Mouse (Mus musculus): ENCODE measurements around the gene Ctc1. TPM values are rescaled to one million over a fixed set of nuclear protein-coding genes. Genes with fewer than 3 reads are reported as not detected.
"Not testable (repeated sequence)": the region's sequence is repeated elsewhere in the genome, so short reads cannot be mapped to it uniquely, and the experiment has no call there.

Ctc1 gene
- total RNA-seq (2021) (10 to 100 TPM; 21.8 to 26.6 TPM), polyA plus RNA-seq (2012; rRNA removed) (37.8 and 39.7 TPM in 2 replicates)
- long read RNA-seq, full-length matches to known transcripts, result 5 of 12 reads
- long read RNA-seq, partial matches to known transcripts, result 6 of 12 reads
- long read RNA-seq, other reads (novel, unspliced or antisense), result 1 of 12 reads

DNA sequence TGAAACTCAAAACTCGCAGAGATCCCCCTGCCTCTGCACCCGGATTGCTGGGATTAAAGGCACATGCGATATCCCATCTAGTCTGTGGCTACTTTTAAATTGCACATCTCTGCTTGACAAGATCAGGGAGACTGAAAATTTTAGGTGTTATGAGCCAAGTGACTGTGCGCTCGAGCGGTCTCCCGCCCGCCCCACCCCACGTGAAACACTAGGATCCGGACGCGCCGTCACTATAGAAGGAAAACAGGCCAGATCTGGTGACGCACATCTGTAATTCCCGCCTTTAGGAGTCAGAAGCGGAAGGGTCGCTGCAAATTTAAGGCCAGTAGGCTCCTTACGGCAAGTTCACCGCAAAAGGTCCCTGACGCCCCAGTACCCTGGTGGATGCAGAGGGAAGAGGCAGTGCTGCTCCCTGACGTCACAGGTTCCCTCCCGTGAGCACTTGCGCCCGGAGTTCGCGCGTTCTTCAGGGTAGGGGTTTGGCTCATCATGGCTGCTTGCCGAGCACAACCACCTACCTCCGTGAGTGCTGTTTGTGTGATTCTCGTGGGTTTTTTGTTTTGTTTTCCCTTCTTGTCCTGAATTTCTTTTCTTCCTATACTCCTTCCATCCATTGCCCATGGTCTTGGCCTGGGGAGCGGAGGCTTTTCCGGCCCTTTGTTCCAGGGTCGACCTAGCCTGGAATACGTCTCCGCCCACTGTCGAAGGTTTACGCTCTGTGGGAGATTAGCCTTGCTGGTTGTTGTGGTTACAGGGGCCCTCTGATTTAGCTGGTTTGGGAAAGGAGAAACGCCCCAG, at the start of gene Ctc1:
Gene Ctc1 (plus strand): TSS at position 268 of the 798 bp plus-strand sequence.
- peak; percentile 93 for DNase-seq

DNA sequence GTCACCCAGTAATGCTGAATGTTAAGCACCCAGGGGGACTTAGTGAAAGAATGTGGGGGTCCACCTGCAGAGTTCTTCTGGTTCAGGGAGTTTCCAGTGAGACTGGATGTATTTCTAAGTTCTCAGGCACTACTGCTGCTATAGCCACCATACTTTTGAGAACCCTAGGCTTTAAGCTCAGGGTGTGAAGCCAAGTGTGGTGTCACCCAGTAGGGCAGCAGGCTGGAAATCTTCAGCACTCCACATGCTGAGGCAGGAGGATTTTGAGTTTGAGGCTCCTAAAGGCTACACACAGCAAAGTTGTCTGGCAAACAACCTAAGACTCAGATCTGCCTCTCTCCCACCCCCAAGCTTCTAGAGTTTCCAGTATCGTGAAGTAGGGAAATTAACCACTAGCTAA, 49.2 kb upstream of the Ctc1 start:
- DNase-seq, result no peak

- peak; percentile 95 for DNase-seq
Measured at GRCm38 (mm10) chr11:68967337-68968282, 48.1 kb upstream of the Ctc1 start, which contains the start of gene Slc25a35. Gene Slc25a35, plus strand, starts transcription at chr11:68968131.

DNA sequence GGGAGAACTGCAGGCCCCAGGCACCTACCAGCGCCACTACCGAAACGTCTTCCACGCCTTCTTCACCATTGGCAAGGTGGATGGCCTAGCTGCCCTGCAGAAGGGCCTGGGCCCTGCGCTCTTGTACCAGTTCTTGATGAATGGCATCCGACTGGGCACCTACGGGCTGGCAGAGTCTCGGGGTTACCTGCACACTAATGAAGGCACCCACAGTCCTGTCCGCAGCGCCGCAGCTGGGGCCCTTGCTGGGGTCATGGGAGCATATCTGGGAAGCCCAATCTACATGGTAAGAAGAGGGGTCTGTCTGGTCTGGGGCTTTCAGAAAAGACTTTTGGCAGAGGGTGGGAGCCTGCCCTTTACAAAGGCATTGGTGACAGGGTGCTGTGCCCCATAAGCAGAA, 47.0 kb upstream of the Ctc1 start:
- DNase-seq, result no peak

DNA sequence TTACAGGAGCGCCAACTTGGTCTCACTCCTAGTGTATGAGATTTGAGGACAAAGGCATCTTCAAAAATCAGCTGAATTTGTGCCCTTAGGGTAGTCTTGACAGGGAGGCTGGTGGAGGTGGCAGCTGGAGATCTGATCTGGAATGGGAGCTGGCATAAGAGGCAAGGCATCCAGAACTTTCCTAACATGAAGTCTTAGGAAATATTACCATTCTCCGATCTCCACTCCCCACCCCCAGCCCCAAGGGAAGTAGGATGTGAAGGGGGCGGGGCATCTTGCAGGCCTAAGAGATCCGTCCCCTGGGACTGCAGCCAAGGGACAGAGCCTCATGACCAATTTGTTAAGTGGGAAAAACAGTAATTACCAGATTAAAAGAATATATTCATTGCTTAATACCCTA, 45.5 kb upstream of the Ctc1 start:
- peak; percentile 59 for DNase-seq

GRCm38 (mm10) chr11:68973250-68974058, 42.3 kb upstream of the Ctc1 start:
- peak; percentile 95 for DNase-seq

DNA sequence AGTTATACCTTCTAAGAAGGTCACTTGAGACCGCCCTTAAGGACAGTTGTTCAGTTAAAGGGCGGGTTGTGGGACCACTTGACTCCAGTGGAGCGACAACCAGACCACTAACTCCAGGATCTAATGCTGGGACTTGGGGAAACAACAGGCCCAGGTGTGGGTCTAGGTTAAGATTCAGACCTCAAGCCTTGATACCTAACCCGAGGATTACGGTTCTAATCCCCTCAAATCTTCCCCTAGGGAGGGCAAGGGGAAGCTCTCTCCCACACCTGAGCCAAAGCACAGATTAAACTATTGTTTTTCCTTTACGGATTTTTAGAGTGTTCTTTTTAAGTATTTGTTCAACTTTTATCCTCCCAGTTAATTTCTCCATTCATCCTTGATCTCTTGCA, 41.7 kb upstream of the Ctc1 start:
- no peak for DNase-seq

- no peak for DNase-seq
Measured at GRCm38 (mm10) chr11:68975085-68975484, 40.6 kb upstream of the Ctc1 start, which contains the start of gene Rangrf. Gene Rangrf, minus strand, starts transcription at chr11:68975185.

DNA sequence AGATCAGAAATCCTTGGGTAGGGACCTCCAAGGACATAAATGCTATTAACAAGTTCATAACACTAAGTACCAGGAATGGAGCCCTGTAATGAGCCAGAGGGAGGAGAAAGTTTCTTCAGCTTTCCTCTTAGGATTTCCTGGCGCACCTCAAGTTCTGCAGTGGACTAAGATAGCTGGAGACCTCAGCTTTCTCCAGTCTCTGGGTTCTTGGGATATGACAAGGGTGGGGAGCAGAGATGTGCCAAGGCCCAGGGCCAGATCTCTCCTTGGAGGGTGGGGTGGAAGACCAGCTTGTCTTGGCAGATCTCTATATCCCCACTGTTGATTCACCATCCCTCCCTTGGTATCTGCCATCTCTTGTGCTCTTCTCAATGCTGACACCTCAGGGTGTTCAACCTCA, 40.1 kb upstream of the Ctc1 start:
- no peak for DNase-seq

DNA sequence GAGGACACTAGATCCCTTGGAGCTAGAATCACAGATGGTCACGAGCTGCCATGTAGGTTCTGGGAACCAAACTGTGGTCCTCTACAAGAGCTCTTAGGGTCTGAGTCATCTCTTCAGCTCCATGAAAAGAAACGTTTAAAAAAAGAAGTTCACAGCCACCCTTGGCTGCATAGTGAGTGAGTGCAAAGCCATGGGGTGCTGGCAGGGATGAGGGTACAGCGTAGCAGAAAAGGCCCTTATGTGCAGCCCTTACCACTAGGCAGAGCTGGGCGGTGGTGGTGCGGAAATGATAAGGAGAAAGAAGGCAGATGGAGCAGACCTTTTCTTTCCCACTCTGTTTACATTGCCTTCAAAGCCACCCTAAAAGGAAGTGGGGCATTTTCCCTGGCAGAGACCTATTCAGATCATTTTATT, 36.4 kb upstream of the Ctc1 start:
- no peak for DNase-seq

DNA sequence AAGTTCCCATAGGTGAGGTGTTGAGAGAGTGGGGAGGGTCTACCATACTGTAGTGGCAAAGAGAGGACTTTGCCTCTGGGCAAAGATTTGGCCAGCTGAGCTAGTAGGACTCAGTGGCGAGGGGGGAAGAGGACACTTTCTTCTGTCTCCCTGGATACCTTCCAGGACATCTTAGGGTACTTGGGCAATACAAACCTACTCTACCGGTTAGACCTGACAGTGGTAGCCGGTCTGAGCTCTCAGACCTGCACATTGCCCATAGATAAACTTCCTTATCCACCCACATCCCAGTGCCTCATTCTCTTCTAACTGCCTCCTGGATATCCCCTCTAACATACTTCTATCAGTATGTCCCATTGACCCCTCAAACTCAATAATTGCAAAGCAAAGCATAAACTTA, 34.8 kb upstream of the Ctc1 start:
- no peak for DNase-seq

- peak; percentile 73 for DNase-seq
Measured at GRCm38 (mm10) chr11:68982639-68983369, 32.9 kb upstream of the Ctc1 start.

DNA sequence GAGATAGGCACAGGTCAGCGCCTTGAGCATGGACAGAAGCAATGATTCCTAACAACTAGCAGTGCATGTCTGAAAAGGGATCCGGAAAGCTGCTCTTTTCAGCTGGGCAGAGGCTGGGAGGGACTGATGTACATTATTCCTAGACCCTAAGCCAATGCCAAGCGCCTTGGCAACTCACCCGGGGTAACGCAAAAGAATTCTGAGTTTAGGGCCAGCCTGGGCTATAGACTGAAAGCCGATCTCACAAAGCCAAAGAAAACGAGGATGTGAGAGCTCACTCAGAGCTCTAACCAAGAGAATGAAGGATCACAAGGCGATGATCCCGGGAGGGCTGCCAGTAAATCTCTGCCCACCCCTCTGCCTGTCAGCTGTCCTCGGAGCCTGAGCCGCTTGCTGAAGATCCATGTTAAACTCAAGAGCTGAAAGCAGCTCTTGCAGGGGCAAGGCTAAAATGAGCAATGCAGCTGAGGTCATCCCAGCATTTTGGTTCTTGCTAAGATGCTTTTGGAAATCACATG, 28.3 kb upstream of the Ctc1 start:
- no peak for DNase-seq

- no peak for DNase-seq
Measured at GRCm38 (mm10) chr11:68988341-68988740, 27.4 kb upstream of the Ctc1 start.

GRCm38 (mm10) chr11:68993122-68993521, 22.6 kb upstream of the Ctc1 start:
- DNase-seq, result no peak

- no peak for DNase-seq
Measured at GRCm38 (mm10) chr11:68994377-68994776, 21.3 kb upstream of the Ctc1 start.

DNA sequence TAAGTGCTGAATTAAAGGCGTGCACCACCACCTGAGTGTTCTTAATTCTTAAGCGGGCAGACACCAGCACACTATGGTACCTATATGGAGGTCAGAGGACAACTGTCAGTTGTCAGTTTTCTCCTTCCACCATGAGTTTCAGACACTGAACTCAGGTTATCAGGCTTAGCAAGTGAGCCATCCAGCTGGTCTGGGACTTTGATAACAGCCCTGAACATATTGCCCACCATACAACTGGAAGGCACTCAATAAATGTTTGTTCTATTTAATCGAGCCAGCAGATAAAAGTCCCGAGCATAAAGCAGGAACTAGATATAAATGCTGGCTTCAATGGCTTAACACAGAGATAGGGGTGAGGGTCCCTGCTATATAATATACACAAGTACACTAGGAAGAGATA, 18.6 kb upstream of the Ctc1 start:
- DNase-seq, result no peak

DNA sequence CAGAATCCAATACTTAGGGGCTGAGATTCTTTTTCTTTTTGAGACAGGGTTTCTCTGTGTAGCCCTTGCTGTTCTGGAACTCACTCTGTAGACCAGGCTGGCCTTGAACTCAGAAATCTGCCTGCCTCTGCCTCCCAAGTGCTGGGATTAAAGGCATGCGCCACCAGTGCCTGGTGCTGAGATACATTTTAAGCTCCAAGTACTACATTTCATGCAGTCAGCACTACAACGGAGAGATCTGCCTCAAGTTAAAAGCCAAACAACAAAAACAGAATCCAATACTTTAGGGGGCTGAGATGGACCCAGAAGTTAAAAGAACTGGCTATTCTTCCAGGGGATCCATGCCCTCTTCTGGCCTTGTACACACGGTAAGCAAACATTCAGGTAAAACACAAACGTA, 12.9 kb upstream of the Ctc1 start:
- DNase-seq, result not testable (repeated sequence)

DNA sequence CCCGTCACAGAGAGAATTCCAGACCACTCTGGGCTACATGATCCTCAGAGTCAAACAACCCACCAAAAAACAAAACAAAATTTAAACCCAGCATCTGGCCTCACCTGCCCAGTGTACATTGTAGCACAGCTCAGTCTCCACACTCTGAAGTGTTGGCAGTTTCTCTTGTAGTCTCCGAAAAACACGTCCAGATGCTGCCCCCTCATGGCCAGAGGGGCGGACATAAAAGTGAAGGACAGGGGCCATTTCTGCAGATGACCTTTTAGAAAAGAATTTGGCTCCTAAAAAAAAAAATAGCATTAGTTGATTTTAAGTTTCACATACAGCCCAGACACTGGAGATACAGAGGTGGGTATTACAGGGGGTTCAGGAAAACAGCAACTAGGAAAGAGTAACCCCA, 12.1 kb upstream of the Ctc1 start:
- peak; percentile 69 for DNase-seq

DNA sequence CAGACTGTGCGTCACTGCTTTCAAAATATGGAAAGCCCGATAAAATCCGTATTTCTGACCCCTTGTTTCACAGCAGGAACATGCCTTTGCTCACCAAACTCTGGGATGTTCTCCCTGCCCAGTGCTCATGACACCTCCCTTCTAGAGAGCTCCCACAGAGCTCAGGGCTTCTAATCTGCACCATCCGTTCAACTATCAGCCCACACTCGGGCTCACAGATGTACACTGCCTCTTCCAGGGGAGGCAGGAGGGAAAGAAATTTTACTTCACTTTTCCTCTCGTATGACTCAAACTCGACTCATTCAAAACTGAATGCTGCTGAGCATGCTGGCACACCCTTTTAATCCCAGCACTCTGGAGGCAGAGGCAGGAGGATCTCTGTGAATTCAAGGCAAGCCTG, 10.5 kb upstream of the Ctc1 start:
- no peak for DNase-seq

DNA sequence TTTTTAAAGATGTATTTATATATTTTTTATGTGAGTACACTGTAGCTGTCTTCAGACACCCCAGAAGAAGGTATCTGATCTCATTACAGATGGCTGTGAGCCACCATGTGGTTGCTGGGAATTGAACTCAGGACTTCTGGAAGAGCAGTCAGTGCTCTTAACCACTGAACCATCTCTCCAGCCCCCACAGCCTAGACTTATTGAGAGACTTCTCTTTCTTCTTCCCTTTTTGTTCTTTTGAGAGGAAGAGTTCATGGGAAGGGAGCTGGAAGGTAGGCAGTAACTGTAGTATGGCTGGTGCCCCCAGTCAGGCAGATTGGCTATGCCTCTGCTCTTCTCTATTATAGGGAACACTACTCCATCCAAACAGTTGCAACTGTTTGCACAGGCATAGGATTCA, 9.1 kb upstream of the Ctc1 start:
- not testable (repeated sequence) for DNase-seq

Measured in adrenal gland, adult 2 months (tissue).